Mouse (Mus musculus) E14TG2a.4 (cell line): ENCODE data around the gene Tmprss15.
A peak's percentile ranks its signal among the peaks of the same experiment; 100 is the strongest.

Experiments used
- H3K27me3 ChIP-seq: 2 replicates; pipeline ENCODE4 v1.6.1; 2014; ENCODE audit warnings: low read length, control low read depth; ENCODE audit not compliant: insufficient read depth
- H3K36me3 ChIP-seq: 2 replicates; pipeline ENCODE4 v1.6.1; 2014; ENCODE audit warnings: low read length, control low read depth; ENCODE audit not compliant: insufficient read depth
- H3K4me1 ChIP-seq: replicated peaks from 2 replicates; pipeline ENCODE4 v1.6.1; 2014; ENCODE audit warnings: low read depth, low read length, control low read depth
- H3K4me3 ChIP-seq: replicated peaks from 2 replicates; pipeline ENCODE4 v1.5.1; 2014; ENCODE audit warnings: mild to moderate bottlenecking, low read length
- H3K9me3 ChIP-seq: 2 replicates; pipeline ENCODE4 v1.6.1; 2014; ENCODE audit warnings: low read length, control low read depth
- CTCF ChIP-seq: conservative IDR thresholded peaks from 2 replicates; pipeline ENCODE4 v1.5.1; 2014; ENCODE audit warnings: low read length
- NANOG ChIP-seq: IDR thresholded peaks from 2 replicates; pipeline ENCODE4 v1.6.1; 2014; ENCODE audit warnings: borderline replicate concordance, low read length, mixed read lengths
- POU5F1 ChIP-seq: IDR thresholded peaks from 2 replicates; pipeline ENCODE4 v1.6.1; 2014; ENCODE audit warnings: low read length, borderline replicate concordance

The Tmprss15 gene

DNA sequence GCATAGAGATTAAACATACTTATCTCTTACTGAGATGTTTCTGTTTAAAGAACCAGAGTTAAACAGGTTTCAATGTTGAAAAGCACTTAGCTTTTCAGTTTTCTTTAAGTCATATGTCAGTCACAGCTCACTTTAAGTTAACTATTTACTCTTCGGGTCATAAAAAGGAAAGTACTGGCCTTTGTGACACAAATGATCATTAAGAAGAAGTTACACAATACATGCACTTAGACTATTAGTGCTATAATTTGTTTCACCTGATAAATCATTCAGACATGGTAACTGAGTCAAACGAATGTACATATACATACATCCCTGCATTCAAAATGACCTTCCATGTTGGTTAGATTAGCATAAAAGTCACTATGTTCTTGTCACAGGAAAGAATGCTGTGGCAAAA is 58.3 kb downstream of the Tmprss15 start:
- Histone ChIP-seq H3K9me3 (no peaks in the 10 kb centered on the region), H3K36me3 (no peaks in the 10 kb centered on the region), H3K4me1 (no peaks in the 10 kb centered on the region), H3K4me3 (no peak overlapping the region), H3K27me3 (no peaks in the 10 kb centered on the region)
- TF ChIP-seq CTCF (no peak), POU5F1 (no peak), NANOG (no peak)

DNA sequence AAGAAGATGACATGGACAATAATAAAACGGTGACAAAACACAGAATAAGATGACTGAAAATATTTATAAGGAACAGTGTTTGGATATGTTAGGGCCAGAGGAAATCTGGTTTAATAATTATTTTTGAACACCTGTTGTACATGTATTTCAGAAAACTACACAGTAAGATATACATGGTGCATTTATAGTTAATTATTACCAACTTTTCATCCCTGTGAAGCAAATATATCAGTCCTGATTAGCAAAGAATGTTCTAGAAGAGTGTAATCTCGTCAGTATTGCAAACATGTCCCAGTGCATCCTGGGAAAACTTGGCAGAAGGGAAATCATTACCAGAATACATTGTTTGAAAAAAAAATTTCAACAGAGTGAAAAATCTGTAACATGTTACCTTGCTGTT is 88.1 kb downstream of the Tmprss15 start:
- Histone ChIP-seq H3K4me3 (no peak overlapping the region), H3K27me3 (no peaks in the 10 kb centered on the region), H3K4me1 (no peaks in the 10 kb centered on the region), H3K36me3 (no peaks in the 10 kb centered on the region), H3K9me3 (no peaks in the 10 kb centered on the region)
- no peak for TF ChIP-seq NANOG
- TF ChIP-seq POU5F1, result no peak
- no peak for TF ChIP-seq CTCF

DNA sequence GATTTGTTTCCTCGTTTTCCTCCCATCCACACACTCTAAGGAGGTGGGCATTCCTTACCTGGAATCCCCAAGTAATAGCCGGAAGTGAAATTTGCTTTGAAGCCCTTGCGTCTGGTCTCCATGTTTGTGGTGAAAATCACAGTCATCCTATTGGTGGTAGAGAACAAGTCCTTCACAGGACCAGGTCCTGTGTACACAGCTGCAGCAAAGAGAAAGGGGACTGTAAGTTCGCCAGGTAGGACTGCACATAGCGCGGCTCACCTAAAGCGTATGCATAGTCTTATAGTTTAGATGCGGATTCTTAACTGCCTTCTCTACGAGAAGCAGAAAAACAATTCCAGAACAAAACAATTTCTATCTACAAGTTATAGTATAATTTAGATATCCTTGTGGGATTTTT is 89.2 kb downstream of the Tmprss15 start:
- no peaks in the 10 kb centered on the region for H3K36me3 ChIP-seq
- no peak for TF ChIP-seq CTCF
- no peak for TF ChIP-seq POU5F1
- no peak for TF ChIP-seq NANOG

DNA sequence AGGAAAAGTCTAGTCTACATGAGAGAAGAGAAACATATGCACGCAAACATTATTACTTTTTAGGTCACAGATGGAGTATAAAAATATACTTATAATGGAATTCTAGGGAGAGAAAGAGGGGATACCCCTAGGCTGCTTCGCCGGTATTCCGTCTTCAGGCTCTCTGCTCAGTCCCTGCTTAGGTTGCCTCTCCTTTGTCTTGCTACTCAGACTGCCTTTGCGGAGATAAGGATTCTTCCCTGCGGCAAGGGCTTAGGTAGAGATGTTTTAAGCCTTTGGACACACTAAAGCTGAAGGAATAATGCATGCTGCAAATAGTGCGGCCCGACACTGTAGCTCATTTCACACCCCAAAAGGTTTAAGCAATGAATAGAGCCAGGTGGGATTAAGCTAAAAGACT is 114.5 kb downstream of the Tmprss15 start:
- Histone ChIP-seq H3K9me3 (no peaks in the 10 kb centered on the region), H3K36me3 (no peaks in the 10 kb centered on the region), H3K4me3 (no peak overlapping the region), H3K4me1 (no peaks in the 10 kb centered on the region), H3K27me3 (no peaks in the 10 kb centered on the region)
- TF ChIP-seq POU5F1 (no peak), NANOG (no peak), CTCF (no peak)

More for the DNA sequence above, 89.2 kb downstream of the Tmprss15 start:
- H3K9me3 ChIP-seq, result no peaks in the 10 kb centered on the region
- H3K27me3 ChIP-seq, result no peaks in the 10 kb centered on the region
- H3K4me1 ChIP-seq, result no peaks in the 10 kb centered on the region
- no peak overlapping the region for H3K4me3 ChIP-seq

DNA sequence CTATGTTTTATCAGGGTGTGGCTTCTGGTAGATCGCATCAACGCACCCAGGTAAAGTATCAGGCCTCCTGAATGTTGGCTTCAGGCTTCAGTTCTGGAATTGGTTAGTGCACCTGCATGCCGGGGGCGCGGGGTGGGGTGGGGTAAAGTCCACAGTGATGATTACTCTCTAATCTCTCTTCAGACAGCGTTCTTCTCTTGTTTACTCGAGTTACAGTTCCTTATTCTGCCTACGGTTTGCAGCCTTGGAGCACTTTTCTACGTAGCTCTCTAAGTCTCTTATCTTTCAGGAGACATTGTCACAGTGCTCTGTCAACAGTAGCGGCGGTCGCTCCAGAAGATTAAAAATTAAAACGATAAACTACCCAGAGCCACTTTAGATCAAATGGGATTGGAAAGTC is 116.8 kb downstream of the Tmprss15 start:
- no peaks in the 10 kb centered on the region for H3K4me1 ChIP-seq
- no peak for TF ChIP-seq POU5F1
- no peak for TF ChIP-seq CTCF
- no peak for TF ChIP-seq NANOG
- no peaks in the 10 kb centered on the region for H3K9me3 ChIP-seq
- no peaks in the 10 kb centered on the region for H3K36me3 ChIP-seq
- no peak overlapping the region for H3K4me3 ChIP-seq
- no peaks in the 10 kb centered on the region for H3K27me3 ChIP-seq

DNA sequence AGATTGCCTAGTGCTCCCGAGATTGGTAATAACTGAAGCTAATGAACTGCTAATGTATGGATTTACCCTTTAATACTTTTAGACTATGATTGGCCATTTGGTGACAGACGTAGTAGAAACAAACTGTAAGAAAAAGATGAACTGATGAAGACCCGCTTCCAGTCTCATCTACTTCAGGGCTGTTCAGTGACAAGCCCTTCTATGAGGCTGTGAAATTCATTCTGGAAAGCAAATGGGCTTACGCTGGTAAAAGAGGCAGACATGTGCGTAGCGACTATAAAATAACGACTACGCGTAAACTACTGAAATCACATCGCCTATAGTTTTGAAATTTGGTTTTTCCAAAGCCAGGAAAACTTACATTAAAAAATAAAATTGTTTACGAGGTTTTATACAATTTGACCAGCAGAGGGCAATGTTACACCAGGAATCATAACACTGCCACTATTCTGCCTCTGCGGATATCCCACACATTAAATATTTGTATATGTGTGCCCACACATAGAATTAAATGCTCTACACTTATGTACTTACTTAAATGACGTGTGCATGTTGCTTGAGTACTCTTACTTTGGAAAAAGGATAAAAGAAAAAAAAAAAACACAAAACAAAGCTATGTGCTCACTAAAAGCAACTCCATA is 121.7 kb downstream of the Tmprss15 start:
- TF ChIP-seq POU5F1 (no peak), CTCF (peak; percentile 18), NANOG (no peak)
- no peaks in the 10 kb centered on the region for H3K27me3 ChIP-seq
- no peaks in the 10 kb centered on the region for H3K9me3 ChIP-seq
- no peaks in the 10 kb centered on the region for H3K4me1 ChIP-seq
- no peak overlapping the region for H3K4me3 ChIP-seq
- H3K36me3 ChIP-seq, result no peaks in the 10 kb centered on the region

DNA sequence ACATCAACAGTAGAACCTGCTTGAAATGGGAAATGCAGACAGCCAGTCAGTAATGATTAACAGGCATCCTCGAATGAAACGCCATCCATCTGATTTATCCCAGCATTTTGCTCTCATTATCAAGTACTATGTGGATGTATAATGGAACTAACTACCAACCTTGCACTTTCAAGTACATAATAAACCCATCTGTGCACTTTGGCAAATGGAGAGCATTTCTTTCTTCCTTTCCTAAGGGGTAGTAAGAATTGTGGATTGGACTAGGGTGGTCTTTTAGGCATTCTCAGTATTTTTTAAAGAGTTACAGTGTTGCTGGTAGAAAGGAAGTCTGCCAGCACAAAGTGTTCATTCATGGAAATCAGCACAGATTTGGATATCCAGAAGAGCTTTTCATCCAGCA is 133.5 kb downstream of the Tmprss15 start:
- H3K27me3 ChIP-seq, result no peaks in the 10 kb centered on the region
- no peak for TF ChIP-seq CTCF
- TF ChIP-seq POU5F1, result no peak
- TF ChIP-seq NANOG, result no peak
- H3K36me3 ChIP-seq, result no peaks in the 10 kb centered on the region
- H3K4me3 ChIP-seq, result no peak overlapping the region
- 0 out of 2 replicates have a peak, but pooled peaks cover 3% of the 10 kb centered on the region for H3K4me1 ChIP-seq
- H3K9me3 ChIP-seq, result no peaks in the 10 kb centered on the region

DNA sequence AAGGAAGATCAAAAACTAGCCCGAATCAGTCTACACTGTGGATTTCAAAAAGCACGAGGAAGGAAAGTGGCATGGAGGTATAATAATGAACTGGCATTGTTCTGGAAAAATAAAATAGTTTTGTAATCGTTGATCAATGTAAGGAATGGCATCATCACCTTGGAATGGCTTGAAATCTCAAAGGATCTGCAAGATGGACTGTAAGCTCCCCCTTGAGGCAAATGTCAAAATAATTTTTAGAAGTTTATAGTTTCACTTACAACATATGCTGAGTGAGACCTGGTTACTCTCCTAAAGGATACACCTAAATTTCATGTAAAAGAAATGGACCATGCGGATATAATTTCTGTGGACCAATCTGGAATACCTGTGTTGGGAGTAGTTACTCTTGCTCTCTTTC is 140.5 kb downstream of the Tmprss15 start:
- H3K27me3 ChIP-seq, result no peaks in the 10 kb centered on the region
- no peaks in the 10 kb centered on the region for H3K9me3 ChIP-seq
- 0 out of 2 replicates have a peak, but pooled peaks cover 7% of the 10 kb centered on the region for H3K4me1 ChIP-seq
- no peaks in the 10 kb centered on the region for H3K36me3 ChIP-seq
- H3K4me3 ChIP-seq, result no peak overlapping the region
- TF ChIP-seq CTCF, result no peak
- no peak for TF ChIP-seq POU5F1
- TF ChIP-seq NANOG, result no peak

DNA sequence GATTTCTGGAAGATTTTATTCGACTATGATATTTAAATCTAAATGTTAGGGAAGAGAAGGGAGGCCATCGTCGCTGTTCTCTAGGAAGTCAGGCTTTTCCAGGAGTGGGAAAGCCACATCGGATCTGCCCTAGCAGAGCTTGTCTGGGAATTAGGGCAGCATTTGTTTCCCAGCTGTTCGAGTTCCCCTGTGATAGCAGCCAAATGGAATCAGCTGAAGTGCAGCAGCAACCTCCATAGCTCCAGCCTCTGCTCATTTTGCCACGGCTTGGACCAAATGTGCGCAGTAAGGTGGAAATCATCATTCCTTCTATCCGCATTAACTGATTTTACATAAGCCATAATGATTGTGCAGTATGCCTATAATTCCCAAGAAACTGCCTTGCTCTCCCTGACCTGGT is 153.1 kb downstream of the Tmprss15 start:
- Histone ChIP-seq H3K9me3 (no peaks in the 10 kb centered on the region), H3K27me3 (no peaks in the 10 kb centered on the region), H3K36me3 (no peaks in the 10 kb centered on the region), H3K4me3 (no peak overlapping the region), H3K4me1 (no peaks in the 10 kb centered on the region)
- TF ChIP-seq CTCF, result no peak
- TF ChIP-seq NANOG, result no peak
- no peak for TF ChIP-seq POU5F1
